Mouse (Mus musculus) E14TG2a.4 (cell line): ENCODE measurements around the gene Cngb1.

ENCODE experiments used
- CTCF ChIP-seq: conservative IDR thresholded peaks from 2 replicates; pipeline ENCODE4 v1.5.1; 2014; ENCODE audit warnings: low read length
- NANOG ChIP-seq: IDR thresholded peaks from 2 replicates; pipeline ENCODE4 v1.6.1; 2014; ENCODE audit warnings: borderline replicate concordance, low read length, mixed read lengths
- POU5F1 ChIP-seq: IDR thresholded peaks from 2 replicates; pipeline ENCODE4 v1.6.1; 2014; ENCODE audit warnings: low read length, borderline replicate concordance

DNA sequence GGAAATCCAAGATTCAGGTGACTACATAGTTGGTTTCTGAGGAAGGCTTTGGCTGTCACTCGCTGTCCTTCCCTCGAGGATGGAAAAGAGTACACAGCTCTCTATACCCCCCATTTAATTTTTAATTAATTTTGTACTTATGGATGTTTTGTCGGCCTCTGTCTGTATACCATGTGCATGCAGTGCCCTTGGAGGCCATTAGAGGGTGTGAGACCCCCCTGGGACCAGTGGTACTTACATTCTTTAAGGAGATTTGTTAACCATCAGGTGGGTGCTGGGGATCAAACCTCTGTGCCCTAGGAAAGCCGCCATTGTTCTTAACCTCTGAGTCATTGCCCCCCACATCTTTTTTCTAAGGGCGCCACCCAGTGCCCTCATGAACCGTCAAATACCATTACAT, 38.3 kb upstream of the Cngb1 start:
- TF ChIP-seq CTCF = peak; percentile 41
- TF ChIP-seq NANOG = no peak
- no peak for TF ChIP-seq POU5F1
